Mouse (Mus musculus) embryonic facial prominence, embryonic 14.5 days (tissue): ENCODE data around the gene Rgs14. TPM values are rescaled to one million over a fixed set of nuclear protein-coding genes. Genes with fewer than 3 reads are reported as not detected.

Source experiments
- ATAC-seq: fragments of 200-750 bp; cut with Nextera tagmentation; 2 replicates; pipeline ENCODE4 v1.8.0; 2017; ENCODE audit warnings: low read depth, moderate number of reproducible peaks, moderate TSS enrichment
- DNase-seq: peaks from one replicate; pipeline ENCODE4 v3.0.0-alpha.2; 2015; ENCODE audit warnings: low spot score
- H3K27ac ChIP-seq: fragments of 300-500 bp; sonication (generic); replicated peaks from 2 replicates; pipeline ENCODE4 v1.5.1; 2014; ENCODE audit warnings: low read depth, mild to moderate bottlenecking, low read length, moderate library complexity
- H3K27me3 ChIP-seq: fragments of 300-500 bp; sonication (generic); replicated peaks from 2 replicates; pipeline ENCODE4 v1.6.1; 2014; ENCODE audit warnings: low read length; ENCODE audit not compliant: control insufficient read depth, insufficient read depth
- H3K36me3 ChIP-seq: fragments of 300-500 bp; sonication (generic); 2 replicates; pipeline ENCODE4 v1.6.1; 2014; ENCODE audit warnings: low read length, mixed read lengths; ENCODE audit not compliant: control insufficient read depth, insufficient read depth
- H3K4me1 ChIP-seq: fragments of 300-500 bp; sonication (generic); 2 replicates; pipeline ENCODE4 v1.6.1; 2014; ENCODE audit warnings: antibody characterized with exemption, low read length; ENCODE audit not compliant: control insufficient read depth, insufficient read depth
- H3K4me2 ChIP-seq: fragments of 300-500 bp; sonication (generic); 2 replicates; pipeline ENCODE4 v1.6.1; 2014; ENCODE audit warnings: low read depth, mild to moderate bottlenecking, low read length, moderate library complexity, mixed read lengths
- H3K4me3 ChIP-seq: fragments of 300-500 bp; sonication (generic); 2 replicates; pipeline ENCODE4 v1.5.1; 2014; ENCODE audit warnings: low read depth, mild to moderate bottlenecking, low read length
- H3K9ac ChIP-seq: fragments of 300-500 bp; sonication (generic); 2 replicates; pipeline ENCODE4 v1.6.1; 2014; ENCODE audit warnings: low read depth, mild to moderate bottlenecking, low read length, moderate library complexity, mixed read lengths
- H3K9me3 ChIP-seq: fragments of 300-500 bp; sonication (generic); 2 replicates; pipeline ENCODE4 v1.6.1; 2016; ENCODE audit warnings: low read length; ENCODE audit not compliant: control insufficient read depth
- WGBS: fragments of 180-500 bp; shearing (Covaris S2); extraction: QIAGEN DNeasy Blood & Tissue Kit; methylation state at CpG from one replicate; pipeline ENCODE4 v1.1.7; 2014; 5-methylcytosine and 5-hydroxymethylcytosine counted together
- polyA plus RNA-seq: library from polyadenylated mRNA; unstranded; fragments of >200 nt; fragmentation: Nextera tagmentation; extraction: Ambion mirVana; gene quantifications from 2 replicates; pipeline ENCODE4 v1.2.1, GENCODE M21; 2014

Rgs14 gene
- polyA plus RNA-seq, 1 experiment from 2014 or later = 1.3 TPM

- Histone ChIP-seq H3K9me3 (no peaks in the 10 kb centered on the region), H3K27me3 (no peaks in the 10 kb centered on the region), H3K27ac (no peak overlapping the region), H3K36me3 (no peaks in the 10 kb centered on the region), H3K4me1 (no peaks in the 10 kb centered on the region), H3K4me2 (no peak overlapping the region), H3K9ac (no peak overlapping the region), H3K4me3 (no peak overlapping the region)
- ATAC-seq (no peak), DNase-seq (no peak)
- WGBS = 71% methylated on average over 10 of the region's 10 CpGs
Measured at GRCm38 (mm10) chr13:55431889-55432685, 62.6 kb downstream of the Rgs14 start.

Other genes with a start within 250 kb of the Rgs14 start
- gene Gm17617, start 236.2 kb upstream of the Rgs14 start, polyA plus RNA-seq = not detected in 2 replicates
- 16.4 and 19.9 TPM in 2 replicates for gene Fgfr4, start 217.1 kb upstream of the Rgs14 start, polyA plus RNA-seq
- gene Nsd1, start 159.9 kb upstream of the Rgs14 start, polyA plus RNA-seq = 55.0 and 58.7 TPM in 2 replicates
- gene Prelid1, start 49.2 kb upstream of the Rgs14 start, polyA plus RNA-seq = 413 and 451 TPM in 2 replicates
- 92.1 and 102 TPM in 2 replicates for gene Rab24, start 47.8 kb upstream of the Rgs14 start, polyA plus RNA-seq
- 36.0 and 39.4 TPM in 2 replicates for gene Mxd3, start 39.9 kb upstream of the Rgs14 start, polyA plus RNA-seq
- 102 and 105 TPM in 2 replicates for gene Lman2, start 6.9 kb upstream of the Rgs14 start, polyA plus RNA-seq
- not detected in 2 replicates for gene Slc34a1, start 28.5 kb downstream of the Rgs14 start, polyA plus RNA-seq
- gene Pfn3, start 45.5 kb downstream of the Rgs14 start, polyA plus RNA-seq = 0.70 TPM in 1 of 2 replicates, not detected in the other
- gene F12, start 57.1 kb downstream of the Rgs14 start, polyA plus RNA-seq = not detected in 2 replicates
- gene Grk6, start 75.3 kb downstream of the Rgs14 start, polyA plus RNA-seq = 44.0 and 46.6 TPM in 2 replicates
- gene Prr7, start 94.5 kb downstream of the Rgs14 start, polyA plus RNA-seq = 1.9 and 2.7 TPM in 2 replicates
- 141 and 167 TPM in 2 replicates for gene Dbn1, start 118.4 kb downstream of the Rgs14 start, polyA plus RNA-seq
- 194 and 204 TPM in 2 replicates for gene Pdlim7, start 143.9 kb downstream of the Rgs14 start, polyA plus RNA-seq
- gene Dok3, start 159.6 kb downstream of the Rgs14 start, polyA plus RNA-seq = 2.5 and 3.8 TPM in 2 replicates
- gene Ddx41, start 166.9 kb downstream of the Rgs14 start, polyA plus RNA-seq = 56.6 and 69.5 TPM in 2 replicates
- gene Fam193b, start 201.4 kb downstream of the Rgs14 start, polyA plus RNA-seq = 30.5 and 32.1 TPM in 2 replicates
- 66.2 and 85.4 TPM in 2 replicates for gene Tmed9, start 204.0 kb downstream of the Rgs14 start, polyA plus RNA-seq
- gene B4galt7, start 230.2 kb downstream of the Rgs14 start, polyA plus RNA-seq = 9.3 and 10.3 TPM in 2 replicates